Mouse (Mus musculus) gastrocnemius, postnatal 36 days (tissue): ENCODE results near the gene Pmm2. TPM values are rescaled to one million over a fixed set of nuclear protein-coding genes. Genes with fewer than 3 reads are reported as not detected.

Experiments used
- DNase-seq, 2 experiments: peaks; one replicate each; pipeline ENCODE4 v3.0.0; 2022
- intact Hi-C: fragments of 180-260 bp; cut with DNase I; formaldehyde crosslinking; loops from one replicate; pipeline ENCODE4 v1.15.1; 2025
- microRNA-seq, 2 experiments: library from miRNA; unstranded; fragments of <30 nt; microRNA quantifications; one replicate each; pipeline ENCODE4 v1.2.0; 2021
- total RNA-seq, 2 experiments: library from RNA; stranded (reverse); gene quantifications; 2 replicates each; pipeline ENCODE4 v1.2.3; 2021

Pmm2 gene
- total RNA-seq, 2 experiments from 2014 or later, result 16.4 to 18.3 TPM

- intact Hi-C loops, result loop anchor here (1.0 to 2.0 kb wide), 2 partner anchors 181 to 271 kb away; no protein-coding TSS in a partner anchor
- no peak for DNase-seq
These were observed 38.8 kb downstream of the Pmm2 start for GRCm38 (mm10) chr16:8676228-8676627.

- intact Hi-C loops, result loop anchor here (1.0 to 2.0 kb wide), 2 partner anchors 181 to 272 kb away; no protein-coding TSS in a partner anchor
- DNase-seq, result no peak
These were observed 39.3 kb downstream of the Pmm2 start for GRCm38 (mm10) chr16:8676800-8677199.

GRCm38 (mm10) chr16:8678035-8678434 lies 40.6 kb downstream of the Pmm2 start:
- no peak for DNase-seq
- intact Hi-C loops, result no loop called here

- DNase-seq, result no peak
- intact Hi-C loops, result no loop called here
These were observed 41.2 kb downstream of the Pmm2 start for GRCm38 (mm10) chr16:8678676-8679075.

- no peak for DNase-seq
- intact Hi-C loops, result no loop called here
These were observed 42.3 kb downstream of the Pmm2 start for GRCm38 (mm10) chr16:8679780-8680179.

GRCm38 (mm10) chr16:8680470-8680869 lies 43.0 kb downstream of the Pmm2 start, which contains the start of gene Gm5767:
Gene Gm5767, plus strand, starts transcription at chr16:8680770.
- DNase-seq, result no peak
- intact Hi-C loops, result no loop called here

- intact Hi-C loops, result no loop called here
- DNase-seq, result no peak
These were observed 47.6 kb downstream of the Pmm2 start for GRCm38 (mm10) chr16:8685087-8685486.

- intact Hi-C loops, result loop anchor here (1.0 to 2.0 kb wide), 2 partner anchors 83 to 181 kb away; no protein-coding TSS in a partner anchor
- peak in 1 of 2 experiments; percentile 53 for DNase-seq
These were observed 48.8 kb downstream of the Pmm2 start for GRCm38 (mm10) chr16:8686121-8686870.

- intact Hi-C loops, result loop anchor here (1.0 to 2.0 kb wide), 2 partner anchors 82 to 180 kb away; no protein-coding TSS in a partner anchor
- DNase-seq, result no peak
These were observed 49.5 kb downstream of the Pmm2 start for GRCm38 (mm10) chr16:8686871-8687535.

GRCm38 (mm10) chr16:8687559-8688112 lies 50.2 kb downstream of the Pmm2 start:
- no peak for DNase-seq
- intact Hi-C loops, result loop anchor here (2.0 kb wide), 1 partner anchor 81 kb away; no protein-coding TSS in a partner anchor

GRCm38 (mm10) chr16:8689979-8690656 lies 52.6 kb downstream of the Pmm2 start:
- intact Hi-C loops, result no loop called here
- no peak for DNase-seq

- intact Hi-C loops, result no loop called here
- no peak for DNase-seq
These were observed 53.7 kb downstream of the Pmm2 start for GRCm38 (mm10) chr16:8691206-8691605.

- DNase-seq, result no peak
- intact Hi-C loops, result no loop called here
These were observed 62.1 kb downstream of the Pmm2 start for GRCm38 (mm10) chr16:8699556-8699955.

GRCm38 (mm10) chr16:8700586-8700985 lies 63.1 kb downstream of the Pmm2 start:
- no peak for DNase-seq
- intact Hi-C loops, result no loop called here

- DNase-seq, result no peak
- intact Hi-C loops, result no loop called here
These were observed 74.5 kb downstream of the Pmm2 start for GRCm38 (mm10) chr16:8711998-8712397.

Small RNA genes lying within 50 kb of the gene (microRNA-seq; reads per million reads assigned to microRNA genes)
- 0 reads per million in 2 experiments for gene Gm22137

Other genes with a start within 250 kb of the Pmm2 start
- gene Tmem114, start 212.5 kb upstream of the Pmm2 start, total RNA-seq, result not detected
- gene Mettl22, start 166.9 kb upstream of the Pmm2 start, total RNA-seq, result 10 to 100 TPM; 73.9 to 82.4 TPM
- gene Abat, start 124.2 kb upstream of the Pmm2 start, total RNA-seq, result 1 to 10 TPM; 1.9 to 2.8 TPM
- 10 to 100 TPM in 1 of 2 experiments, 1 to 10 TPM in 1; 8.9 to 12.5 TPM for gene Tmem186, start within 50 bp of the Pmm2 start, total RNA-seq
- 1 to 10 TPM; 5.4 to 6.4 TPM for gene Carhsp1, start 34.5 kb downstream of the Pmm2 start, total RNA-seq
- not detected for gene Gm5767, start 43.1 kb downstream of the Pmm2 start, total RNA-seq
- 10 to 100 TPM; 48.3 to 57.0 TPM for gene Usp7, start 154.6 kb downstream of the Pmm2 start, total RNA-seq
- gene 1810013L24Rik, start 192.4 kb downstream of the Pmm2 start, total RNA-seq, result 10 to 100 TPM; 79.2 to 94.8 TPM